Mouse (Mus musculus) myocyte (in vitro differentiated cells): ENCODE results near the gene Pdia5. TPM values are rescaled to one million over a fixed set of nuclear protein-coding genes. Genes with fewer than 3 reads are reported as not detected.
A peak's percentile ranks its signal among the peaks of the same experiment; 100 is the strongest.

Experiments used
- H3K27me3 ChIP-seq: one replicate; pipeline ENCODE4 v1.6.1; 2011; ENCODE audit not compliant: control insufficient read depth, insufficient read depth, insufficient read length
- H3K36me3 ChIP-seq: one replicate; pipeline ENCODE4 v1.6.1; 2011; ENCODE audit not compliant: control insufficient read depth, insufficient read depth
- H3K4me2 ChIP-seq: one replicate; pipeline ENCODE4 v1.6.1; 2011; ENCODE audit warnings: low read depth, control low read depth
- H3K4me3 ChIP-seq: one replicate; pipeline ENCODE4 v1.5.1; 2011; ENCODE audit warnings: mild to moderate bottlenecking, control low read depth, moderate library complexity
- H3K79me2 ChIP-seq: one replicate; pipeline ENCODE4 v1.6.1; 2011; ENCODE audit not compliant: control insufficient read depth, insufficient read depth
- H3ac ChIP-seq: one replicate; pipeline ENCODE4 v1.6.1; 2011; ENCODE audit not compliant: control insufficient read depth, insufficient read length
- CEBPB ChIP-seq: IDR thresholded peaks from 2 replicates; pipeline ENCODE4 v1.6.1; 2011; ENCODE audit warnings: mild to moderate bottlenecking, moderate library complexity; ENCODE audit not compliant: poor library complexity, insufficient read depth, severe bottlenecking
- E2F4 ChIP-seq: IDR thresholded peaks from one replicate; pipeline ENCODE4 v1.6.1; 2011; ENCODE audit warnings: mild to moderate bottlenecking, control low read depth, moderate library complexity; ENCODE audit not compliant: insufficient read depth
- MAX ChIP-seq: IDR thresholded peaks from one replicate; pipeline ENCODE4 v1.6.1; 2011; ENCODE audit warnings: low read depth, mild to moderate bottlenecking, control low read depth
- MYOD1 ChIP-seq, 3 experiments: IDR thresholded peaks; one replicate each; pipeline ENCODE4 v1.6.1; 2011; ENCODE audit warnings: control low read depth in 2 of 3, low read depth in 2 of 3, mild to moderate bottlenecking in 2 of 3, moderate library complexity in 1 of 3; ENCODE audit not compliant: insufficient read length in 2 of 3, control insufficient read depth in 1 of 3
- MYOG ChIP-seq, 3 experiments: IDR thresholded peaks; one replicate each; pipeline ENCODE4 v1.6.1; 2011; ENCODE audit warnings: control low read depth in 2 of 3, low read depth in 2 of 3, mild to moderate bottlenecking in 2 of 3; ENCODE audit not compliant: insufficient read length in 2 of 3, control insufficient read depth in 1 of 3, insufficient read depth in 1 of 3
- POLR2A ChIP-seq: IDR thresholded peaks from one replicate; pipeline ENCODE4 v1.6.1; 2011; ENCODE audit warnings: low read depth, mild to moderate bottlenecking, control low read depth, moderate library complexity; ENCODE audit not compliant: insufficient read length
- POLR2AphosphoS2 ChIP-seq: IDR thresholded peaks from one replicate; pipeline ENCODE4 v1.6.1; 2011; ENCODE audit warnings: low read depth, control low read depth; ENCODE audit not compliant: insufficient read length
- REST ChIP-seq: IDR thresholded peaks from one replicate; pipeline ENCODE4 v1.6.1; 2011; ENCODE audit warnings: mild to moderate bottlenecking, control low read depth, moderate library complexity; ENCODE audit not compliant: insufficient read depth, insufficient read length
- SRF ChIP-seq: IDR thresholded peaks from one replicate; pipeline ENCODE4 v1.6.1; 2011; ENCODE audit warnings: low read depth; ENCODE audit not compliant: control insufficient read depth, insufficient read length
- TCF12 ChIP-seq: IDR thresholded peaks from one replicate; pipeline ENCODE4 v1.6.1; 2011; ENCODE audit warnings: mild to moderate bottlenecking, control low read depth; ENCODE audit not compliant: poor library complexity, insufficient read depth, severe bottlenecking
- TCF3 ChIP-seq: IDR thresholded peaks from one replicate; pipeline ENCODE4 v1.6.1; 2011; ENCODE audit warnings: low read depth, control low read depth; ENCODE audit not compliant: insufficient read length
- USF1 ChIP-seq: IDR thresholded peaks from one replicate; pipeline ENCODE4 v1.6.1; 2011; ENCODE audit warnings: low read depth, mild to moderate bottlenecking, control low read depth, moderate library complexity
- polyA plus RNA-seq: library from polyadenylated mRNA; unstranded; fragments of >200 nt; fragmentation: generic; extraction: Trizol; gene quantifications from one replicate; pipeline ENCODE4 v1.2.1, GENCODE M21; 2012; ENCODE audit warnings: missing spikeins

Gene Pdia5
- polyA plus RNA-seq, 1 experiment: 16.2 TPM

- Histone ChIP-seq H3K79me2 (no peaks in the 10 kb centered on the region), H3ac (no peak overlapping the region), H3K4me2 (peak overlapping the region; percentile 58), H3K4me3 (no peak overlapping the region), H3K36me3 (no peaks in the 10 kb centered on the region), H3K27me3 (no peaks in the 10 kb centered on the region)
- TF ChIP-seq POLR2AphosphoS2 (no peak), MYOG (IDR thresholded peaks at IDR 0.05; ENCODE audit: control insufficient read depth in 1 of 3, insufficient read depth in 1 of 3, insufficient read length in 2 of 3, low read depth in 2 of 3) (no peak), TCF3 (no peak), REST (no peak), E2F4 (no peak), CEBPB (no peak), POLR2A (no peak), SRF (no peak), TCF12 (no peak), MYOD1 (IDR thresholded peaks at IDR 0.05; ENCODE audit: control insufficient read depth in 1 of 3, insufficient read length in 2 of 3, low read depth in 2 of 3) (no peak), MAX (no peak), USF1 (no peak)
These were observed 110.6 kb downstream of the Pdia5 start for GRCm38 (mm10) chr16:35380048-35380447.

GRCm38 (mm10) chr16:35379344-35379743, 111.3 kb downstream of the Pdia5 start:
- H3K79me2 ChIP-seq: no peaks in the 10 kb centered on the region
- no peak overlapping the region for H3ac ChIP-seq
- no peak overlapping the region for H3K4me3 ChIP-seq
- H3K27me3 ChIP-seq: no peaks in the 10 kb centered on the region
- H3K36me3 ChIP-seq: no peaks in the 10 kb centered on the region
- peak overlapping the region; percentile 58 for H3K4me2 ChIP-seq
- TF ChIP-seq CEBPB (peak; percentile 82), POLR2AphosphoS2 (no peak), TCF12 (no peak)

- no peaks in the 10 kb centered on the region for H3K27me3 ChIP-seq
- H3K79me2 ChIP-seq: no peaks in the 10 kb centered on the region
- no peaks in the 10 kb centered on the region for H3K36me3 ChIP-seq
- H3ac ChIP-seq: peak overlapping the region; percentile 73
- TF ChIP-seq MAX: no peak
- TF ChIP-seq SRF: no peak
- no peak for TF ChIP-seq TCF3
- no peak for TF ChIP-seq POLR2AphosphoS2
- no peak for TF ChIP-seq MYOD1 (IDR thresholded peaks at IDR 0.05; ENCODE audit: control insufficient read depth in 1 of 3, insufficient read length in 2 of 3, low read depth in 2 of 3)
- TF ChIP-seq POLR2A: no peak
- no peak for TF ChIP-seq TCF12
- no peak for TF ChIP-seq CEBPB
- TF ChIP-seq REST: no peak
- no peak for TF ChIP-seq MYOG (IDR thresholded peaks at IDR 0.05; ENCODE audit: control insufficient read depth in 1 of 3, insufficient read depth in 1 of 3, insufficient read length in 2 of 3, low read depth in 2 of 3)
- H3K4me2 ChIP-seq: peak overlapping the region; percentile 81
- peak overlapping the region; percentile 47 for H3K4me3 ChIP-seq
These were observed 126.6 kb downstream of the Pdia5 start for GRCm38 (mm10) chr16:35364063-35364428.

DNA sequence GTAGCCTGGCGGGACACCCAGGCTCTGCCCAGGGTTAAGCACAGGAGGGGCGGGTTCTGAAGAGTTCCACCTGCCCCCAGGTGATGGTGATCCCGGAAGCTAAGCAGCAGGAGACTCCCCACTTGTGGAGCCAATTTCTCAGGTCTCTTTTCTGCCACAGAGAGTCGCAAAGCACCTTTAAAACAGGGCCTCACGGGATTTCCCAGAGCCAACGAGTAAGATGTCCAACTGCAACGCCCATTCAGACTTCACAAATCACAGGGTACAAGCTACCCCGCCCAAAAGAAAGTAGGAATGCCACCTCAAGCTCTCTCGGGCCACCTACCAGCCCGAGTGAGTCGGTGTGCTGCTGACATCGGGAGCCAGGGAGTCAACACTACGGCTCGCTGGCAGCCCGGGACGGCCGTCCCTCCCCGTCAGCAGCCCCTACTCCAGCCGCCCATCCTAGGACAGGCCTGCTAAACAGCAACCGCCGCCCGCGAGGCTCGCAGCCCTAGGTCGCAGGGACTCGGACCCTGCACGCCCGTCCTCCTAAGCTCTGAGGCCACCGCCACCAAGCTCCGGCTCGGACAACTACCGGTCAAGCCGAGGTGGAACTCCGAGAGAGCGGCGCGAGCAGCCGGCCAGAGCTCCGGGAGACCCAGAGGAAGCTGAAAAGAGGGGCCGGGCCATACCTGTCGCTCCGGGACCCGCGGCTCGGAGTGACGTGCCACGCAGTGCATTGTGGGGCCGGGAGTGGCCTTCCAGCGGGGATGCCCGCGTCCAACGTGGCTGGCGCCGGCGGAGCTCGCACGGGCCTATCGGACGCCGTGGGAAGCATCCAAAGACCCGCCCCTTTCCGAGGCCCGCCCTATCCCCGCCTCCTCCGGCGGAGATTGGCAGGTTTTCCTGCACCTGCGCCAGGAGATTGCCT, 127.3 kb downstream of the Pdia5 start, which contains the start of gene Sec22a:
Gene Sec22a (minus strand): TSS at position 769 of the 913 bp plus-strand sequence.
- Histone ChIP-seq H3K79me2 (no peaks in the 10 kb centered on the region), H3K36me3 (no peaks in the 10 kb centered on the region), H3K27me3 (no peaks in the 10 kb centered on the region), H3ac (peak within 1 kb of the TSS; percentile 73), H3K4me3 (peak within 1 kb of the TSS; percentile 47), H3K4me2 (peak within 1 kb of the TSS; percentile 92)
- no peak for TF ChIP-seq MYOG (IDR thresholded peaks at IDR 0.05; ENCODE audit: control insufficient read depth in 1 of 3, insufficient read depth in 1 of 3, insufficient read length in 2 of 3, low read depth in 2 of 3)
- TF ChIP-seq POLR2A: peak; percentile 82
- TF ChIP-seq POLR2AphosphoS2: peak; percentile 78
- peak; percentile 15 for TF ChIP-seq SRF

GRCm38 (mm10) chr16:35362221-35362620, 128.5 kb downstream of the Pdia5 start:
- H3K4me3 ChIP-seq: no peak overlapping the region
- H3ac ChIP-seq: no peak overlapping the region
- peak overlapping the region; percentile 92 for H3K4me2 ChIP-seq
- no peaks in the 10 kb centered on the region for H3K27me3 ChIP-seq
- TF ChIP-seq E2F4 (no peak), POLR2A (no peak), TCF3 (no peak), POLR2AphosphoS2 (no peak), CEBPB (no peak), REST (no peak), MYOD1 (IDR thresholded peaks at IDR 0.05; ENCODE audit: control insufficient read depth in 1 of 3, insufficient read length in 2 of 3, low read depth in 2 of 3) (no peak), USF1 (no peak), MYOG (IDR thresholded peaks at IDR 0.05; ENCODE audit: control insufficient read depth in 1 of 3, insufficient read depth in 1 of 3, insufficient read length in 2 of 3, low read depth in 2 of 3) (no peak), TCF12 (no peak), SRF (no peak), MAX (no peak)
- H3K79me2 ChIP-seq: no peaks in the 10 kb centered on the region
- no peaks in the 10 kb centered on the region for H3K36me3 ChIP-seq
